Mouse (Mus musculus): ENCODE data around the gene Cop1.

Gene Cop1

DNA sequence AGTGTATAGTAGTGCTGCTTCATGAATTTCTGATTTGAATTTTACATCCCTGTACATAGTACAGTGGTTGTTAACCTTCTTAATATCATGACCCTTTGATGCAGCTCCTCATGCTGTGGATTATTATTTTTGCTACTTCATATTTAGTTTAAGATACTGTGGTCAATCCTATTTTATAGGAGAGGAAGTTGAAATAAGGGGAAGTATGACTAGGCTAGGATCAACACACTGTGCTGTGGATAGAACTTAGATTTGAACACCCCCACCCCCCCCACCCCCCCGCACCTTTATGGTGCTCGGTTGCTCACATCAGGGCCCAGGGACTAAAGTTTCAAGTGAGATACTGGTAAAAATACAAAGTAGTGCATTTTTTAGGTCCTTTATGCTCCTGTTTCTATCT is 58.7 kb downstream of the Cop1 start:
- DNase-seq, result no peak

GRCm38 (mm10) chr1:159301418-159302082 is 69.4 kb downstream of the Cop1 start:
- no peak for DNase-seq

- no peak for DNase-seq
Observed at GRCm38 (mm10) chr1:159313625-159314024, 81.5 kb downstream of the Cop1 start.

- no peak for DNase-seq
Observed at GRCm38 (mm10) chr1:159322586-159322985, 90.5 kb downstream of the Cop1 start.

DNA sequence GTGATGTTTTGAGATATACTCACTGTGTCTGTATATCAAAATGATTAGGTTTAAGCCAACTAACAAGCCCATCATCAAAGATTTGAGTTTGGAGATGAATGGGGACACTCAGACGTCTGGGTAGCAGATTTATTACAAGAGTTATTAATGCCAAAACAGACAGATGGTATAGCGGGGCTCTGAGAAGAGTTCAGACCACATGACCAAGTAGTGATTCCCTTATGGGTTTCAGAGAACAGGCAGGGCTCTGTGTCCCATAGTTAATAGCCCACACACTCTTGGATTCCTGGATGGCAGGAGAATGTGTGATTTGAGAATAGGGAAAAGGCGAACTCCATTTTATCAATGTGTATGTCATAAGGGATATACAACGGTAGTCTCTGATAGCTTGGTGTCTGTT is 98.9 kb downstream of the Cop1 start:
- DNase-seq, result no peak

GRCm38 (mm10) chr1:159334157-159334556 is 102.0 kb downstream of the Cop1 start:
- no peak for DNase-seq

GRCm38 (mm10) chr1:159342355-159342754 is 110.2 kb downstream of the Cop1 start:
- no peak for DNase-seq

DNA sequence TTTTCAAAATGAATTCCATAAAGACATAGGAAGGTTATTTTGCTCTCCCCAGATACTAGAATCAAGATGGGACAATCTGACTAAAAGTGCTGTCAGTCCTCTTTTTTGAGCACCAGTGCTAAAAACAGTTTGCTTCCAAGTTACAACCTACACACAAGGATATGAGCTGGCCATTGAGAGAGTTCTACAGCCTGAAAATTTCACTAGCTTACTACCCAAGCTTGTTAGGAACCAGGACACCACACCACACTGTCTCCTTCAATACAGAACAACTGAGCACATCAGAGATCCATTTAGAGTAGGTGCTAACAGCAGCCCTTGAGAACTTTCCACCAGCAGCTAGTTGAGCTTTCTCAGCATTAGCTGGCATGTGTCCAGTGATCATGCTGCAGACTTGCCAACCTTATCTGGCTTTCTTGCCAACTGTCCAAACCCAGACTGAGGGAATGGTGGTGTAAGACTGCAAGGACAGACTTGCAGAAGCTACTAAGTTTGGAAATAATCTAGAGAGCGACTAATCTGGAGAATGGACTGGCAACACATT is 123.0 kb downstream of the Cop1 start:
- peak; percentile 11 for DNase-seq

DNA sequence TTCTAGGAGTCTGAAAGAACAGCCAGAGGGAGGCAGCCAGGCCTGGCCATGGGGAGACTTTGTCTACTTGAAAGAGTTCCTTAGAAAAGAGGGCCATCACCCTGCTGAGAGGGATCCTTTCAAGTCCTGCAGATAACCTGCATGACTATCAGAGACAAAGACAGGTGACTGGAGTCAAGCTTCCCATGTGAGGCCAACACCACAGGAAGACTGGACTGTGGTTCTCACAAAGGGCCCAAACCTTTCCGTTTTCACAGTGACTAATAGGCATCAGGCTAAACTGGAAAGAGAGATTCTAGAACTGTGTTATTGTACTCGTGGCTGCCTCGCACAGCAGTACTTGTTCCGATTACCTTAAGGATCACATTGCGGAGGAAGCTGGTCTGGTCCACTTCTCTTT is 126.6 kb downstream of the Cop1 start:
- no peak for DNase-seq

- DNase-seq, result no peak
Observed at GRCm38 (mm10) chr1:159371881-159372390, 139.8 kb downstream of the Cop1 start.

DNA sequence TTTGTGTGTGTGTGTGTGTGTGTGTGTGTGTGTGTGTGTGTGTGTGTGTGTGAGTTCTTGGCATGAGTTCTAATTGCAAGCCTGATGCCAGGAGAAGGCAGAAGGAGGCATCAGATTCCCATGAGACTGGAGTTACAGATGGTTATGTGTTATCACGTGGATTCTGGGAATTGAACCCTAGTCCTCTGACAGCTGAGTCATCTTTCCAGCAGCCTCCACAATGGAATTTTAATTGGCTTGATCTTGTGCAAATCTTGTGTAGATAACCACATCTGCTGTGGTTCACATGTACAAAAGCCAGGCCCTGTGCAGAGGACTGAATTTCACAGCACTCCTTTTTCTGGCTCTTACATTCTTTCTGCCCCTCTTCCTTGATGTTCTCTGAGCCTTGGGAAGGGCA is 150.1 kb downstream of the Cop1 start:
- DNase-seq, result no peak

DNA sequence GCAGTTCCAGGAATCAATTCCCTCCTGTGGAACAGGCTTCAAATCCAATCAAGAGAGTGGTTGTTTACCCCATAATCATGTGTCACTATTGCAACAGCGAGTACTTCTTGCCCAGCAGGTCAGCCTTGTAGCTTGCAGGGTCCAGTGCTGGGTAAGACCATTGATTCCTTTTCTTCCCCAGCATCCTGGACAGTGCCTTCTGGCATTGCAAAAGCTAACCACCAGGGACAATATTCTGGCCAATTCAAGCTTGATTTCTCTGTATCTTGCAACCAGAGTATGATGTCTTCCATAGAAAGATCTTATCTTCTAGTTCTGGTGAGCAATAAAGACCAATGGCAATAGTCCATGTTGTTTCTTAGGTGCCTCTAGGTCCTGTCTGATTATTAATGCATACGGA is 150.8 kb downstream of the Cop1 start:
- DNase-seq, result no peak

- DNase-seq, result no peak
Observed at GRCm38 (mm10) chr1:159386458-159386857, 154.3 kb downstream of the Cop1 start.

GRCm38 (mm10) chr1:159388565-159389024 is 156.5 kb downstream of the Cop1 start:
- no peak for DNase-seq

DNA sequence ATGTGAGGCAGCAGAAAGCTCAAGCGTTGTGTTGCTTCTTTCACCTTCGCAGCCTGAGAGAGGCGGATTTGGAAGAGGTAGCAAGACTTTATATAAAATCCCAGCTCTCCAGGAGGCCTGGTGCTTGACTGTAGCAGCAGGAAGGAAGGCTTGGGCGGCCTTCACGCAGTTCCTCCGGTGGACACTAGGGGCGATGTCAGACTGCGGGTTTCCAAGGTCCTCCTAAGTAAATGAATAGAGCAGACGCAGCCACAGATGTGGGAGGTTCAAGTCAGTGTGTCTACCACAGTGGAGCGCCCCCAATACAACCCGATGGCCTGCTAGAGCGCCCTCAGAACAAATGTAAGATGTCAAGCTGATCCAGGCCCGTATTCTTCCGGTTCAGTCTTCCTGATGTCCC is 157.9 kb downstream of the Cop1 start:
- peak; percentile 47 for DNase-seq

GRCm38 (mm10) chr1:159392667-159393066 is 160.5 kb downstream of the Cop1 start:
- peak; percentile 49 for DNase-seq

DNA sequence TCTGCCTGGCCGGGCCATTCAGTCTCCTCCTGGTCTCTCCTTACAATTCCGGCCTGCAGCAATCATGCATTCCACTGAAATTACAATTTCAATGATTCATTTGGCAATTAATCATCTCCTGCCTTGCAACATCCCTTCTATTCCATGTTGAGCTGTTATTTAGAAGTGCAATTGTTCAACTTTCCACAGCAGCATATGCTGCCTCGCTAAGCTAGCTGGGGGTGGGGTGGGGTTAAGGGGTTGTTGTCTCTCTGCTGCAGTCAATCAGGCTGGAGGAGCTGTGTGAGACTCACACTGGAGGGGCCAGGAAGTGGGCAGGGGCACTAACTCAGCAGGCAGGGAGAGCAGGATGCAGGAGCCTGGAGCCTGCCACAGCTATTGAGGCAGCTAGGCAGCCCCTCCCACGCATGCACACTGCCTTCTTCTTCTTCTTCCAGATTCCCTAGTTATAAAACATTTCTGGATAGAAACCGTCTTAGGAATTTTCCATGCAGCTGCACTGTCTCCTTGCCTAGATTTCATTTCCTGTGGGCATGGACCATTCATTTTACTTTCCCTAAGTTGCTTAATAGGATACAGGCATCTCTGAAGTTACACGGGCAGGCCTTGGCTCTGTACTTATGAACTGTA is 161.1 kb downstream of the Cop1 start:
- no peak for DNase-seq

- DNase-seq, result no peak
Observed at GRCm38 (mm10) chr1:159393931-159394330, 161.8 kb downstream of the Cop1 start.

- peak; percentile 19 for DNase-seq
Observed at GRCm38 (mm10) chr1:159396515-159396914, 164.4 kb downstream of the Cop1 start.
